Mouse (Mus musculus): ENCODE measurements around the gene Fam114a1.

DNA sequence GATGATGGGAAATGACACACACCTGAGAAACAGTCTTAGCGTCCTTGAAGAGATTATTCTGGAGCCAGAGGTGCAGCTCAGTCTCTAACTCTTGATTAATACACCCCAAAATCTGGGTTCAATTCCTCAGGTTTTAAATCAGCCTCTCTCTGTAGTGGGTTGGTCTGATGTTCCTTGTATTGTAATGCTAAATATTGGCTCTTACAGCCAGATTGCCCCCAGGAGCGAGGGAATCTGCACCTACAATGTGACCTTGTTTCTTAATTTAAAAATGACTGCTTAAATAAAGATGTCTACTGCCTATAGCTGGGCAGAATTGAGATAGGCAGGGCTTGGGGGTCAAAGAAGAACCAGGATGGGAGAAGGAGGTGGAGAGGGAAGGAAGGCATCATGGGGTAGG, 89.9 kb downstream of the Fam114a1 start:
- TF ChIP-seq CTCF (IDR thresholded peaks at IDR 0.05; ENCODE audit: extremely low read depth, insufficient read depth, low read length) = no peak
- no peak for TF ChIP-seq POLR2A (IDR thresholded peaks at IDR 0.05; ENCODE audit: extremely low read depth, insufficient read depth, low read length)
